Mouse (Mus musculus) heart, postnatal 0 days (tissue): ENCODE data around the gene Gm38394.

ENCODE experiments used
- CTCF ChIP-seq: IDR thresholded peaks from 2 replicates; pipeline ENCODE4 v1.5.1; 2016; ENCODE audit warnings: antibody characterized with exemption, control low read depth, low read depth
- EP300 ChIP-seq: IDR thresholded peaks from 2 replicates; pipeline ENCODE4 v1.6.1; 2016; ENCODE audit warnings: antibody characterized with exemption, low read depth

- TF ChIP-seq CTCF = no peak
- TF ChIP-seq EP300 = no peak
Measured at GRCm38 (mm10) chr1:133694876-133695275, 33.8 kb upstream of the Gm38394 start.
